Mouse (Mus musculus): ENCODE data around the gene Plekhg6.

Plekhg6 gene

GRCm38 (mm10) chr6:125380372-125381360 lies at the start of gene Plekhg6:
Plekhg6 (minus strand) TSS chr6:125380793.
- no peak for DNase-seq (ENCODE audit: low spot score in 2 of 2)

GRCm38 (mm10) chr6:125429741-125430140 lies 49.1 kb upstream of the Plekhg6 start:
- DNase-seq (ENCODE audit: low spot score in 2 of 2): no peak

GRCm38 (mm10) chr6:125426383-125427360 lies 46.1 kb upstream of the Plekhg6 start:
- peak; percentile 55 to 62 for DNase-seq (ENCODE audit: low spot score in 2 of 2)

- no peak for DNase-seq (ENCODE audit: low spot score in 2 of 2)
Observed at GRCm38 (mm10) chr6:125425205-125426090, 44.9 kb upstream of the Plekhg6 start.

GRCm38 (mm10) chr6:125424156-125424555 lies 43.6 kb upstream of the Plekhg6 start:
- no peak for DNase-seq (ENCODE audit: low spot score in 2 of 2)

GRCm38 (mm10) chr6:125423507-125423906 lies 42.9 kb upstream of the Plekhg6 start:
- no peak for DNase-seq (ENCODE audit: low spot score in 2 of 2)

GRCm38 (mm10) chr6:125423099-125423498 lies 42.5 kb upstream of the Plekhg6 start:
- DNase-seq (ENCODE audit: low spot score in 2 of 2): no peak

- no peak for DNase-seq (ENCODE audit: low spot score in 2 of 2)
Observed at GRCm38 (mm10) chr6:125422051-125422822, 41.6 kb upstream of the Plekhg6 start.

- no peak for DNase-seq (ENCODE audit: low spot score in 2 of 2)
Observed at GRCm38 (mm10) chr6:125420458-125421063, 40.0 kb upstream of the Plekhg6 start.

GRCm38 (mm10) chr6:125418744-125419143 lies 38.2 kb upstream of the Plekhg6 start:
- peak; percentile 18 to 29 for DNase-seq (ENCODE audit: low spot score in 2 of 2)

- DNase-seq (ENCODE audit: low spot score in 2 of 2): no peak
Observed at GRCm38 (mm10) chr6:125413326-125413725, 32.7 kb upstream of the Plekhg6 start.

- no peak for DNase-seq (ENCODE audit: low spot score in 2 of 2)
Observed at GRCm38 (mm10) chr6:125411661-125412060, 31.1 kb upstream of the Plekhg6 start.

- DNase-seq (ENCODE audit: low spot score in 2 of 2): no peak
Observed at GRCm38 (mm10) chr6:125410995-125411547, 30.5 kb upstream of the Plekhg6 start.

- no peak for DNase-seq (ENCODE audit: low spot score in 2 of 2)
Observed at GRCm38 (mm10) chr6:125410551-125410950, 30.0 kb upstream of the Plekhg6 start.

GRCm38 (mm10) chr6:125407657-125408056 lies 27.1 kb upstream of the Plekhg6 start:
- no peak for DNase-seq (ENCODE audit: low spot score in 2 of 2)

GRCm38 (mm10) chr6:125407224-125407623 lies 26.6 kb upstream of the Plekhg6 start:
- no peak for DNase-seq (ENCODE audit: low spot score in 2 of 2)

GRCm38 (mm10) chr6:125405461-125406382 lies 25.1 kb upstream of the Plekhg6 start:
- peak in 1 of 2 experiments; percentile 25 for DNase-seq (ENCODE audit: low spot score in 2 of 2)

GRCm38 (mm10) chr6:125389853-125390252 lies 9.3 kb upstream of the Plekhg6 start:
- no peak for DNase-seq (ENCODE audit: low spot score in 2 of 2)

Data from right cerebral cortex, postnatal 36 days (tissue).